Mouse (Mus musculus) ES-Bruce4 (cell line): ENCODE measurements around the gene Wwp2. TPM values are rescaled to one million over a fixed set of nuclear protein-coding genes. Genes with fewer than 3 reads are reported as not detected.

Source experiments
- H3K27ac ChIP-seq: 2 replicates; pipeline ENCODE4 v1.5.1; 2012; ENCODE audit warnings: low read length, inconsistent platforms; ENCODE audit not compliant: insufficient read depth
- H3K27me3 ChIP-seq: 2 replicates; pipeline ENCODE4 v1.6.1; 2012; ENCODE audit warnings: mild to moderate bottlenecking, low read length, inconsistent platforms; ENCODE audit not compliant: control insufficient read depth, poor library complexity, insufficient read depth, severe bottlenecking
- H3K36me3 ChIP-seq: 2 replicates; pipeline ENCODE4 v1.6.1; 2012; ENCODE audit warnings: inconsistent platforms, mild to moderate bottlenecking, low read length, moderate library complexity; ENCODE audit not compliant: control insufficient read depth, poor library complexity, insufficient read depth, severe bottlenecking
- H3K4me1 ChIP-seq: one replicate; pipeline ENCODE4 v1.8.1; 2011; ENCODE audit warnings: low read length; ENCODE audit not compliant: control insufficient read depth, insufficient read depth
- H3K4me3 ChIP-seq: 2 replicates; pipeline ENCODE4 v1.5.1; 2011; ENCODE audit warnings: low read depth, mild to moderate bottlenecking, low read length
- H3K9ac ChIP-seq: 2 replicates; pipeline ENCODE4 v1.6.1; 2012; ENCODE audit warnings: low read depth, mild to moderate bottlenecking, inconsistent platforms; ENCODE audit not compliant: poor library complexity, severe bottlenecking
- H3K9me3 ChIP-seq: replicated peaks from 2 replicates; pipeline ENCODE4 v1.6.1; 2012; ENCODE audit warnings: mild to moderate bottlenecking, low read length, inconsistent platforms; ENCODE audit not compliant: control insufficient read depth, poor library complexity, insufficient read depth, severe bottlenecking
- CTCF ChIP-seq: IDR thresholded peaks from one replicate; pipeline ENCODE4 v1.8.1; 2011; ENCODE audit warnings: low read depth, low read length
- EP300 ChIP-seq: IDR thresholded peaks from 2 replicates; pipeline ENCODE4 v1.6.1; 2011; ENCODE audit warnings: low read depth, low read length; ENCODE audit not compliant: insufficient read depth
- POLR2A ChIP-seq: IDR thresholded peaks from one replicate; pipeline ENCODE4 v1.8.1; 2011; ENCODE audit warnings: low read length; ENCODE audit not compliant: insufficient read depth
- polyA plus RNA-seq: library from polyadenylated mRNA; stranded (reverse); fragments of >200 nt; gene quantifications from 2 replicates; pipeline ENCODE4 v1.2.4, GENCODE M21; 2011; ENCODE audit warnings: low read depth; ENCODE audit not compliant: missing spikeins, insufficient read depth, insufficient read length

Gene Wwp2
- polyA plus RNA-seq, 1 experiment = 48.7 TPM

DNA sequence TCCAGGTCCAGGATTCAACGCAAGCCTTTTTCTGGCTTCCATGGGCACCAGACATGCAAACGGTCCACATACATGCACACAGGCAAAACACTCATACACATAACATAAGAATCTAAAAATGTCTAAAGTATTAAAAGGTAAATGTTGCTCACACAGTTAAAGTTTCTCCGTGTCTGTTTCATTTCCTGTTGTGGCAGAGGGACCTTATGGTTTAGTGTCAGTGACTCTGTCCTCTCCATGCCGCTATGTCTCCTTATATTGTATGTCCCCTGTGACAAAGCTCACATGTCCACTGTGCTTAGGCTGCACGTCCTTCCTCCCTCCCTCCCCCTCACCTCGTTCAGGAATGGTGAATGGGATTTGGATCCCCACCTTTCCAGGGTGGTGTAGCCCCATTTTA, 13.5 kb downstream of the Wwp2 start:
- Histone ChIP-seq H3K4me3 (0 out of 2 replicates have a peak overlapping the region, but pooled peaks have one; percentile 23), H3K27me3 (no peaks in the 10 kb centered on the region), H3K36me3 (no peaks in the 10 kb centered on the region), H3K27ac (peak overlapping the region; percentile 97), H3K9me3 (no peaks in the 10 kb centered on the region), H3K4me1 (no peaks in the 10 kb centered on the region), H3K9ac (peak overlapping the region; percentile 9; the same call in 1 of the 2 replicates)
- TF ChIP-seq POLR2A = no peak
- no peak for TF ChIP-seq EP300
- no peak for TF ChIP-seq CTCF

DNA sequence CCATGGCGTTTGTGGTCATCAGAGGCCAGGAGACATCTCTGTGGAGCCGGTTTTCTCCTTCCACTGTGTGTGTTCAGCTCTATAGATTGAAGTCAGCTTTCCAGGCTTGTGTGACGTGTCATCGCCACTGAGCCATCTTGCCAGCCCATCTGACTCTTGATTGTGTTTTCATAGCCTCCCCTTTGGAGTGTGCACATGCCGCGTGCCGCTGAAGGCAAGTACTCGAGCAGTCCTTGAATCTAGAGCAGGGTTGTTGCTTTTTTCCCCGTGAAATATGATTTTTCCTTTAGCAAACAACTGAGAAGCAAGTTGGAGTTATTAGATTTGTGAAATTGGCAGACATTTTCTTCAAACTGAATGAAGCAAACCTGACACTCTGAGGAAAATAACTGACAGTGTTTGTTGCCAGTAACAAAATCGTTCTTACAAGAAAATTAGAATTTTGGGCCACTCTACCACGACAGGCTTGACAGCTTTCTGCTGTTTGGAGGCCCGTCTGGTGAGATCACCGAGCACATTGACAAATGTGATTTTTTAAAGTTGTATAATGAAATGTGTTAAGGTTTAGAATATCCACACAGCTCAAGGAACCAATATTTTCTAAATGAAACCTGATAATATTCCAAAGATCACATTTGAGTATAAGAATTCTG, 15.4 kb downstream of the Wwp2 start:
- Histone ChIP-seq H3K9me3 (no peaks in the 10 kb centered on the region), H3K4me3 (no peak overlapping the region), H3K9ac (no peak overlapping the region), H3K27ac (no peak overlapping the region), H3K4me1 (no peaks in the 10 kb centered on the region), H3K27me3 (no peaks in the 10 kb centered on the region), H3K36me3 (no peaks in the 10 kb centered on the region)
- no peak for TF ChIP-seq EP300
- no peak for TF ChIP-seq CTCF
- no peak for TF ChIP-seq POLR2A

- no peak overlapping the region for H3K9ac ChIP-seq
- H3K36me3 ChIP-seq = peaks cover 6% of the 10 kb centered on the region; the same call in 1 of the 2 replicates
- no peaks in the 10 kb centered on the region for H3K27me3 ChIP-seq
- H3K4me3 ChIP-seq = no peak overlapping the region
- TF ChIP-seq CTCF = no peak
- no peak for TF ChIP-seq POLR2A
- TF ChIP-seq EP300 = no peak
- no peaks in the 10 kb centered on the region for H3K4me1 ChIP-seq
- no peak overlapping the region for H3K27ac ChIP-seq
- no peaks in the 10 kb centered on the region for H3K9me3 ChIP-seq
These were observed 17.2 kb downstream of the Wwp2 start for GRCm38 (mm10) chr8:107453386-107453785.

GRCm38 (mm10) chr8:107455268-107455667, 19.1 kb downstream of the Wwp2 start:
- Histone ChIP-seq H3K4me3 (no peak overlapping the region), H3K36me3 (peaks cover 8% of the 10 kb centered on the region; the same call in 1 of the 2 replicates), H3K4me1 (no peaks in the 10 kb centered on the region), H3K27me3 (no peaks in the 10 kb centered on the region), H3K9ac (no peak overlapping the region), H3K27ac (no peak overlapping the region), H3K9me3 (no peaks in the 10 kb centered on the region)
- no peak for TF ChIP-seq POLR2A
- TF ChIP-seq CTCF = peak; percentile 32

DNA sequence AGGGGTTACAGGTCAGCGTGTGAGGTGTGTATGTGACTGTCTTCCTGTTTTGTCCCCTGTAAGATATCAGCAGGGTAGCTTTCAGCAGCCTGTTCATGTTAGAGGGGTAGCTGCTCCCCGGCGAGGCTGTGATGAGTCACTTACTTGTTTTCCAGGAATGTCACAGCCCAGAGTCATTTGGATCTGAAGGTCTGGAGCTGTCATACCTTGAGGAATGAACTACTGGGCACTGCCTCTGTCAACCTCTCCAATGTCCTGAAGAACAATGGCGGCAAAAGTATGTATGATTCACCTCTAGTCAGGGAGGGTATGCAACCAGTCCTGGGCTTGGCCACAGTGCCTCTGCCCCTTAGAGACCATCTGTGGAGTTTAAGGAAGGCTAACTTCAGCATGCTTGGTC, 21.6 kb downstream of the Wwp2 start:
- Histone ChIP-seq H3K9ac (no peak overlapping the region), H3K36me3 (peaks cover 8% of the 10 kb centered on the region; the same call in 1 of the 2 replicates), H3K9me3 (no peaks in the 10 kb centered on the region), H3K4me3 (no peak overlapping the region), H3K4me1 (no peaks in the 10 kb centered on the region), H3K27me3 (no peaks in the 10 kb centered on the region), H3K27ac (no peak overlapping the region)
- no peak for TF ChIP-seq POLR2A
- TF ChIP-seq CTCF = no peak
- no peak for TF ChIP-seq EP300

GRCm38 (mm10) chr8:107458281-107458680, 22.1 kb downstream of the Wwp2 start:
- Histone ChIP-seq H3K27me3 (no peaks in the 10 kb centered on the region), H3K4me3 (no peak overlapping the region), H3K36me3 (peaks cover 8% of the 10 kb centered on the region; the same call in 1 of the 2 replicates), H3K9ac (no peak overlapping the region), H3K9me3 (no peaks in the 10 kb centered on the region), H3K4me1 (no peaks in the 10 kb centered on the region), H3K27ac (no peak overlapping the region)
- no peak for TF ChIP-seq EP300
- no peak for TF ChIP-seq POLR2A
- no peak for TF ChIP-seq CTCF
